Mouse (Mus musculus): Measurements from ENCODE around the gene Rce1. TPM values are rescaled to one million over a fixed set of nuclear protein-coding genes. Genes with fewer than 3 reads are reported as not detected.
A peak's percentile ranks its signal among the peaks of the same experiment; 100 is the strongest.

The Rce1 gene
- polyA plus RNA-seq (2011; ENCODE audit: insufficient read depth, insufficient read length, low replicate concordance, missing spikeins) = 18.8 and 26.2 TPM in 2 replicates

- TF ChIP-seq CTCF (IDR thresholded peaks at IDR 0.05; ENCODE audit: control insufficient read depth, insufficient read depth, low read length) (no peak), POLR2A (IDR thresholded peaks at IDR 0.05; ENCODE audit: borderline replicate concordance, control insufficient read depth, low read depth, low read length) (peak; percentile 31; the same call in 1 of the 2 replicates)
- H3K4me1 ChIP-seq (ENCODE audit: control insufficient read depth, insufficient read depth, low read length) = peaks cover 5% of the 10 kb centered on the region
- H3K27ac ChIP-seq (ENCODE audit: control insufficient read depth, insufficient read depth, low read depth, low read length, poor library complexity) = peak within 1 kb of the TSS; percentile 89
- WGBS = 1% methylated on average over 64 of the region's 64 CpGs
- H3K4me3 ChIP-seq (replicated peaks; ENCODE audit: control insufficient read depth, low read depth, low read length) = peak within 1 kb of the TSS; percentile 96
Observed at GRCm38 (mm10) chr19:4625179-4625828, at the start of gene Rce1. Gene Rce1 (minus strand): TSS chr19:4625641.

GRCm38 (mm10) chr19:4672401-4672800 lies 47.0 kb upstream of the Rce1 start:
- H3K4me1 ChIP-seq (ENCODE audit: control insufficient read depth, insufficient read depth, low read length) = no peaks in the 10 kb centered on the region
- 59% methylated on average over 6 of the region's 6 CpGs for WGBS
- H3K27ac ChIP-seq (ENCODE audit: control insufficient read depth, insufficient read depth, low read depth, low read length, poor library complexity) = no peak overlapping the region
- TF ChIP-seq POLR2A (IDR thresholded peaks at IDR 0.05; ENCODE audit: borderline replicate concordance, control insufficient read depth, low read depth, low read length) = no peak
- TF ChIP-seq CTCF (IDR thresholded peaks at IDR 0.05; ENCODE audit: control insufficient read depth, insufficient read depth, low read length) = no peak
- H3K4me3 ChIP-seq (replicated peaks; ENCODE audit: control insufficient read depth, low read depth, low read length) = no peak overlapping the region

GRCm38 (mm10) chr19:4670776-4671175 lies 45.3 kb upstream of the Rce1 start:
- H3K4me3 ChIP-seq (replicated peaks; ENCODE audit: control insufficient read depth, low read depth, low read length) = no peak overlapping the region
- WGBS = 71% methylated on average over 4 of the region's 4 CpGs
- no peak for TF ChIP-seq POLR2A (IDR thresholded peaks at IDR 0.05; ENCODE audit: borderline replicate concordance, control insufficient read depth, low read depth, low read length)
- no peak for TF ChIP-seq CTCF (IDR thresholded peaks at IDR 0.05; ENCODE audit: control insufficient read depth, insufficient read depth, low read length)
- no peaks in the 10 kb centered on the region for H3K4me1 ChIP-seq (ENCODE audit: control insufficient read depth, insufficient read depth, low read length)
- no peak overlapping the region for H3K27ac ChIP-seq (ENCODE audit: control insufficient read depth, insufficient read depth, low read depth, low read length, poor library complexity)

- Histone ChIP-seq H3K4me3 (replicated peaks; ENCODE audit: control insufficient read depth, low read depth, low read length) (no peak overlapping the region), H3K27ac (ENCODE audit: control insufficient read depth, insufficient read depth, low read depth, low read length, poor library complexity) (no peak overlapping the region), H3K4me1 (ENCODE audit: control insufficient read depth, insufficient read depth, low read length) (no peaks in the 10 kb centered on the region)
- TF ChIP-seq CTCF (IDR thresholded peaks at IDR 0.05; ENCODE audit: control insufficient read depth, insufficient read depth, low read length) = no peak
- no peak for TF ChIP-seq POLR2A (IDR thresholded peaks at IDR 0.05; ENCODE audit: borderline replicate concordance, control insufficient read depth, low read depth, low read length)
Observed at GRCm38 (mm10) chr19:4666815-4667214, 41.4 kb upstream of the Rce1 start.

GRCm38 (mm10) chr19:4658156-4658555 lies 32.7 kb upstream of the Rce1 start:
- WGBS = 89% methylated on average over 5 of the region's 5 CpGs
- TF ChIP-seq CTCF (IDR thresholded peaks at IDR 0.05; ENCODE audit: control insufficient read depth, insufficient read depth, low read length) = no peak
- no peak for TF ChIP-seq POLR2A (IDR thresholded peaks at IDR 0.05; ENCODE audit: borderline replicate concordance, control insufficient read depth, low read depth, low read length)
- Histone ChIP-seq H3K4me1 (ENCODE audit: control insufficient read depth, insufficient read depth, low read length) (no peaks in the 10 kb centered on the region; the same call in 1 of the 2 replicates), H3K27ac (ENCODE audit: control insufficient read depth, insufficient read depth, low read depth, low read length, poor library complexity) (no peak overlapping the region), H3K4me3 (replicated peaks; ENCODE audit: control insufficient read depth, low read depth, low read length) (no peak overlapping the region)

- WGBS = 79% methylated on average over 11 of the region's 11 CpGs
- TF ChIP-seq CTCF (IDR thresholded peaks at IDR 0.05; ENCODE audit: control insufficient read depth, insufficient read depth, low read length) = no peak
- TF ChIP-seq POLR2A (IDR thresholded peaks at IDR 0.05; ENCODE audit: borderline replicate concordance, control insufficient read depth, low read depth, low read length) = no peak
- no peak overlapping the region for H3K4me3 ChIP-seq (replicated peaks; ENCODE audit: control insufficient read depth, low read depth, low read length)
- H3K4me1 ChIP-seq (ENCODE audit: control insufficient read depth, insufficient read depth, low read length) = no peaks in the 10 kb centered on the region
- no peak overlapping the region for H3K27ac ChIP-seq (ENCODE audit: control insufficient read depth, insufficient read depth, low read depth, low read length, poor library complexity)
Observed at GRCm38 (mm10) chr19:4646917-4647492, 21.6 kb upstream of the Rce1 start.

DNA sequence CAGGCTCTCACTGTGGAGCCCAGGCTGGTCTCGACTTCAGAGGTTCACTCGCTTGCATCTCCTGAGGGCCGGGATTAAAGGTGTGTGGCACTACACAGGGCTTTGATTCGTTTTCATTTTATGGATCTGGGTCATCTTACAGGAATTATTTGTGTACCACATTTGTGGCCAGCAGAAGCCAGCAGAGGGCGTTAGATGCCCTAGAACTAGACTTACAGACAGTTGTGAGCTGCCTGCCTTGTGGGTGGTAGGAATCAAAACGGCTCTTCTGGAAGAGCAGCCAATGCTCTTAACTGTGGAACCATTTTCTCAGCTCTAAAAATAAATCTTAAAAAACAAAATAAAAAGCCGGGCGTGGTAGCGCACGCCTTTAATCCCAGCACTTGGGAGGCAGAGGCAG lies 18.8 kb upstream of the Rce1 start:
- no peak overlapping the region for H3K27ac ChIP-seq (ENCODE audit: control insufficient read depth, insufficient read depth, low read depth, low read length, poor library complexity)
- no peak overlapping the region for H3K4me3 ChIP-seq (replicated peaks; ENCODE audit: control insufficient read depth, low read depth, low read length)
- no peaks in the 10 kb centered on the region for H3K4me1 ChIP-seq (ENCODE audit: control insufficient read depth, insufficient read depth, low read length)
- WGBS = 44% methylated on average over 10 of the region's 10 CpGs
- TF ChIP-seq POLR2A (IDR thresholded peaks at IDR 0.05; ENCODE audit: borderline replicate concordance, control insufficient read depth, low read depth, low read length) (no peak), CTCF (IDR thresholded peaks at IDR 0.05; ENCODE audit: control insufficient read depth, insufficient read depth, low read length) (no peak)

DNA sequence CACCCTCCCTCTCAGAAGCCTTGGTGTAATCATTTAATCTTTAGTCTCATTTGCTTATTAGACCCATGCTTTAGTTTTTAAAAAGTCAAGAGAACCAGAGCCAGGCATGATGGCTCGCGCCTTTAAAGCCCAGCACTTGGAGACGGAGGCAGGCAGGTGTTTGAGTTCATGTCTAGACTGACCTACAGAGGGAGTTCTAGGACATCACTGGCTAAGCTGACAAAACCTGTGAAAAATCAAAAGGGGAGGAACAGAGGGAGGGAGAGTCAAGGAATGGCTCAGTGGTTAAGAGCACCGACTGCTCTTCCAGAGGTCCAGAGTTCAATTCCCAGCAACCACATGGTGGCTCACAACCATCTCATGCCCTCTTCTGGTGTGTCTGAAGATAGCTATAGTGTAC lies 10.5 kb upstream of the Rce1 start:
- Histone ChIP-seq H3K27ac (ENCODE audit: control insufficient read depth, insufficient read depth, low read depth, low read length, poor library complexity) (no peak overlapping the region), H3K4me3 (replicated peaks; ENCODE audit: control insufficient read depth, low read depth, low read length) (no peak overlapping the region), H3K4me1 (ENCODE audit: control insufficient read depth, insufficient read depth, low read length) (no peaks in the 10 kb centered on the region)
- WGBS = 65% methylated on average over 4 of the region's 4 CpGs
- no peak for TF ChIP-seq POLR2A (IDR thresholded peaks at IDR 0.05; ENCODE audit: borderline replicate concordance, control insufficient read depth, low read depth, low read length)
- no peak for TF ChIP-seq CTCF (IDR thresholded peaks at IDR 0.05; ENCODE audit: control insufficient read depth, insufficient read depth, low read length)

All from bone marrow, adult 2 months (tissue).